Mouse (Mus musculus): ENCODE measurements around the gene Dennd4c.
"Not testable (repeated sequence)": the region's sequence is repeated elsewhere in the genome, so short reads cannot be mapped to it uniquely, and the experiment has no call there.

Gene Dennd4c

GRCm38 (mm10) chr4:86810604-86811003 lies 62.2 kb downstream of the Dennd4c start:
- DNase-seq = peak; percentile 45

- no peak for DNase-seq
These were observed 66.5 kb downstream of the Dennd4c start for GRCm38 (mm10) chr4:86814850-86815249.

- peak; percentile 64 for DNase-seq
These were observed 74.8 kb downstream of the Dennd4c start for GRCm38 (mm10) chr4:86823169-86823568.

- DNase-seq = no peak
These were observed 76.8 kb downstream of the Dennd4c start for GRCm38 (mm10) chr4:86825143-86825542.

- no peak for DNase-seq
These were observed 83.5 kb downstream of the Dennd4c start for GRCm38 (mm10) chr4:86831896-86832295.

GRCm38 (mm10) chr4:86841141-86841540 lies 92.8 kb downstream of the Dennd4c start:
- DNase-seq = not testable (repeated sequence)

GRCm38 (mm10) chr4:86845384-86845783 lies 97.0 kb downstream of the Dennd4c start:
- DNase-seq = no peak

- no peak for DNase-seq
These were observed 98.9 kb downstream of the Dennd4c start for GRCm38 (mm10) chr4:86847246-86847645.

- no peak for DNase-seq
These were observed 103.0 kb downstream of the Dennd4c start for GRCm38 (mm10) chr4:86851331-86851730.

- DNase-seq = no peak
These were observed 103.7 kb downstream of the Dennd4c start for GRCm38 (mm10) chr4:86852018-86852417.

- no peak for DNase-seq
These were observed 104.6 kb downstream of the Dennd4c start for GRCm38 (mm10) chr4:86852813-86853590.

GRCm38 (mm10) chr4:86856304-86857112 lies 108.2 kb downstream of the Dennd4c start:
- DNase-seq = peak; percentile 18

- peak; percentile 99 for DNase-seq
These were observed 109.0 kb downstream of the Dennd4c start, which contains the start of gene Rps6 for GRCm38 (mm10) chr4:86857113-86858069. Gene Rps6 (minus strand): TSS chr4:86857412.

- DNase-seq = no peak
These were observed 109.7 kb downstream of the Dennd4c start for GRCm38 (mm10) chr4:86858070-86858440.

GRCm38 (mm10) chr4:86864087-86864486 lies 115.7 kb downstream of the Dennd4c start:
- DNase-seq = no peak

- DNase-seq = no peak
These were observed 123.6 kb downstream of the Dennd4c start for GRCm38 (mm10) chr4:86871988-86872387.

GRCm38 (mm10) chr4:86873072-86873471 lies 124.7 kb downstream of the Dennd4c start:
- DNase-seq = no peak

GRCm38 (mm10) chr4:86874146-86874847 lies 125.9 kb downstream of the Dennd4c start, which contains the start of gene Acer2:
Gene Acer2 (plus strand): TSS chr4:86874396.
- DNase-seq = peak; percentile 85

- no peak for DNase-seq
These were observed 131.1 kb downstream of the Dennd4c start for GRCm38 (mm10) chr4:86879477-86879876.

- DNase-seq = no peak
These were observed 132.8 kb downstream of the Dennd4c start for GRCm38 (mm10) chr4:86881178-86881577.

- DNase-seq = no peak
These were observed 134.1 kb downstream of the Dennd4c start for GRCm38 (mm10) chr4:86882413-86882812.

- DNase-seq = peak; percentile 28
These were observed 136.6 kb downstream of the Dennd4c start for GRCm38 (mm10) chr4:86884945-86885344.
